Mouse (Mus musculus) CH12.LX (cell line): ENCODE measurements around the gene Dnajc15.

Experiments
- BHLHE40 ChIP-seq: IDR thresholded peaks from 2 replicates; pipeline ENCODE4 v1.6.1; 2011; ENCODE audit warnings: mild to moderate bottlenecking, low read depth, low read length, improper control_type of control experiment
- CHD1 ChIP-seq: IDR thresholded peaks from 2 replicates; pipeline ENCODE4 v1.6.1; 2012; ENCODE audit warnings: low read depth, low read length, improper control_type of control experiment, inconsistent platforms
- CTCF ChIP-seq, 2 experiments: IDR thresholded peaks in 1 of 2; conservative IDR thresholded peaks in 1 of 2; 2 replicates each; pipeline ENCODE4 v1.5.1; 2011 to 2012; ENCODE audit warnings: low read depth in 2 of 2, low read length in 2 of 2, improper control_type of control experiment in 1 of 2, inconsistent platforms in 1 of 2, mild to moderate bottlenecking in 1 of 2, moderate library complexity in 1 of 2
- EP300 ChIP-seq: IDR thresholded peaks from 2 replicates; pipeline ENCODE4 v1.6.1; 2011; ENCODE audit warnings: low read length, improper control_type of control experiment
- HCFC1 ChIP-seq: IDR thresholded peaks from 2 replicates; pipeline ENCODE4 v1.6.1; 2012; ENCODE audit warnings: low read depth, mild to moderate bottlenecking, inconsistent platforms, low read length, improper control_type of control experiment
- KAT2A ChIP-seq: IDR thresholded peaks from 2 replicates; pipeline ENCODE4 v1.6.1; 2012; ENCODE audit warnings: low read length, improper control_type of control experiment, inconsistent platforms; ENCODE audit not compliant: insufficient replicate concordance
- MAFK ChIP-seq: IDR thresholded peaks from 2 replicates; pipeline ENCODE4 v1.6.1; 2011; ENCODE audit warnings: low read length, improper control_type of control experiment; ENCODE audit not compliant: insufficient replicate concordance
- MAX ChIP-seq: IDR thresholded peaks from 2 replicates; pipeline ENCODE4 v1.6.1; 2011; ENCODE audit warnings: low read length, improper control_type of control experiment
- NRF1 ChIP-seq: IDR thresholded peaks from 2 replicates; pipeline ENCODE4 v1.6.1; 2014; ENCODE audit warnings: low read depth, mild to moderate bottlenecking, inconsistent platforms, low read length, improper control_type of control experiment, moderate library complexity
- TBP ChIP-seq: conservative IDR thresholded peaks from 2 replicates; pipeline ENCODE4 v1.6.1; 2011; ENCODE audit warnings: low read depth, low read length, improper control_type of control experiment
- USF2 ChIP-seq: conservative IDR thresholded peaks from 2 replicates; pipeline ENCODE4 v1.6.1; 2011; ENCODE audit warnings: low read depth, low read length, improper control_type of control experiment

GRCm38 (mm10) chr14:77864510-77864909 lies 10.4 kb downstream of the Dnajc15 start:
- no peak for TF ChIP-seq CTCF (conservative IDR thresholded peaks at IDR 0.05 in 1 of 2, IDR thresholded peaks at IDR 0.05 in 1 of 2; ENCODE audit: low read depth in 2 of 2, low read length in 2 of 2)
- TF ChIP-seq NRF1: no peak
- no peak for TF ChIP-seq EP300
- TF ChIP-seq MAFK: no peak
- no peak for TF ChIP-seq BHLHE40
- TF ChIP-seq MAX: no peak
- no peak for TF ChIP-seq TBP
- no peak for TF ChIP-seq HCFC1
- no peak for TF ChIP-seq KAT2A
- TF ChIP-seq CHD1: no peak
- no peak for TF ChIP-seq USF2
